Mouse (Mus musculus): ENCODE results near the gene Gm32802. TPM values are rescaled to one million over a fixed set of nuclear protein-coding genes. Genes with fewer than 3 reads are reported as not detected.
"Not testable (repeated sequence)": the region's sequence is repeated elsewhere in the genome, so short reads cannot be mapped to it uniquely, and the experiment has no call there.

Gm32802 gene
- polyA plus RNA-seq, 1 experiment from 2014 or later, result not detected

DNA sequence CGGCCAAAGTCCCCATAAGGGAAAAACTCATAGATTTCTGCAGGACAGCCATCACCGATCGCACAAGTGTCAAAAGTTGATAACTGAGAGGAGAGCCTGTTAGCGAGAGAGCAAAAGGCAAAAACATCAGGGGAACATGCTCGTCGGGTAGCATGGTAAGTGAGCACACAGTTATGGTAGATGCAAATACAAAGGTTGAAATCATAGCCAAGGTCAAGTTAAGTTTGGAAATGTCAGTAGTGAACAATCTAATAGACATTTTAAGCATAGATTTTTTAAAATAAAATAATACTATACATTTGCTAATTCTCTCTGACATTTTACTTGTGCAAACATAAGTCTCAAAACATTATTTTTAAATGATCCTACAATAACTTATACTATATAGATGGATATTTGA lies 36.5 kb downstream of the Gm32802 start, which contains the start of gene Iltifb:
Iltifb (minus strand) TSS at position 101 of the 400 bp plus-strand sequence.
- Histone ChIP-seq H3K9me3 (replicated peaks) (no peaks in the 10 kb centered on the region), H3K27ac (replicated peaks) (no peak within 1 kb of the TSS), H3K4me3 (replicated peaks) (no peak within 1 kb of the TSS), H3K27me3 (no peaks in the 10 kb centered on the region), H3K4me1 (replicated peaks) (no peaks in the 10 kb centered on the region), H3K9ac (no peak within 1 kb of the TSS), H3K4me2 (no peak within 1 kb of the TSS), H3K36me3 (replicated peaks) (no peaks in the 10 kb centered on the region)
- no peak for ATAC-seq (ENCODE audit: insufficient read depth)
- 83% methylated on average over 6 of the region's 6 CpGs for WGBS (ENCODE audit: insufficient replicate concordance)

DNA sequence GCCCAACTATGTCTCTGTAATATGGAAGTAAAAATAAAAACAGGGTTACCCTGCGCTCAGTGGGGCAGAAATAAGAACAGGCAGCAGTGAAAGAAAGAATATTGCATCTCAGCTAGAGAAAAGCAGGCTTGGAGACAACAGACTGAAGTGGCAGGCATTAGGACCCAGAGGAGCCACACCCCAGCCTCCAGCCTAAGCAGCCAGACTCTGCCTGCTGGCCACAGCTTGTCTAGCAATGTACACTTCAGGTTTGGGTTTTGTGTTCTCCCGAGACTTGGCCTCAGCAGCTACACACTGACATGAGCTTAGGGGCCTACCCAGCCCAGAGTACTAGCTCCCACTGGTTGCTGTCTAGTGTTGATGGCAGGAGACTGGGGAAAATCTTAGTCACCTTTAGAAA lies 43.6 kb downstream of the Gm32802 start:
- not testable (repeated sequence) for H3K9me3 ChIP-seq (replicated peaks); ATAC-seq (ENCODE audit: insufficient read depth); H3K4me2 ChIP-seq; H3K27ac ChIP-seq (replicated peaks); H3K4me1 ChIP-seq (replicated peaks); H3K4me3 ChIP-seq (replicated peaks); H3K9ac ChIP-seq; H3K36me3 ChIP-seq (replicated peaks); H3K27me3 ChIP-seq
- 23% methylated on average over 2 of the region's 2 CpGs for WGBS (ENCODE audit: insufficient replicate concordance)

Other genes starting within 250 kb of the Gm32802 start
- gene Mdm1, start 116.9 kb upstream of the Gm32802 start, polyA plus RNA-seq (2015; fragmentation: Nextera tagmentation; extraction: Ambion mirVana), result 8.3 and 8.4 TPM in 2 replicates
- gene Il22, start 53.7 kb upstream of the Gm32802 start, polyA plus RNA-seq (2015; fragmentation: Nextera tagmentation; extraction: Ambion mirVana), result not detected in 2 replicates
- gene Gm32717, start 17.9 kb upstream of the Gm32802 start, polyA plus RNA-seq (2015; fragmentation: Nextera tagmentation; extraction: Ambion mirVana), result not detected in 2 replicates
- not detected in 2 replicates for gene Iltifb, start 36.4 kb downstream of the Gm32802 start, polyA plus RNA-seq (2015; fragmentation: Nextera tagmentation; extraction: Ambion mirVana)
- not detected in 2 replicates for gene Gm9040, start 68.3 kb downstream of the Gm32802 start, polyA plus RNA-seq (2015; fragmentation: Nextera tagmentation; extraction: Ambion mirVana)
- not detected in 2 replicates for gene Gm9044, start 73.7 kb downstream of the Gm32802 start, polyA plus RNA-seq (2015; fragmentation: Nextera tagmentation; extraction: Ambion mirVana)
- gene Gm9045, start 79.1 kb downstream of the Gm32802 start, polyA plus RNA-seq (2015; fragmentation: Nextera tagmentation; extraction: Ambion mirVana), result not detected in 2 replicates
- gene Gm9046, start 84.6 kb downstream of the Gm32802 start, polyA plus RNA-seq (2015; fragmentation: Nextera tagmentation; extraction: Ambion mirVana), result not detected in 2 replicates
- gene Gm9048, start 90.0 kb downstream of the Gm32802 start, polyA plus RNA-seq (2015; fragmentation: Nextera tagmentation; extraction: Ambion mirVana), result not detected in 2 replicates
- gene Gm9049, start 95.4 kb downstream of the Gm32802 start, polyA plus RNA-seq (2015; fragmentation: Nextera tagmentation; extraction: Ambion mirVana), result not detected in 2 replicates
- not detected in 2 replicates for gene Ifng, start 182.4 kb downstream of the Gm32802 start, polyA plus RNA-seq (2015; fragmentation: Nextera tagmentation; extraction: Ambion mirVana)